ENCODE assay signal across 7 mouse cellular contexts in the genomic region with DNA sequence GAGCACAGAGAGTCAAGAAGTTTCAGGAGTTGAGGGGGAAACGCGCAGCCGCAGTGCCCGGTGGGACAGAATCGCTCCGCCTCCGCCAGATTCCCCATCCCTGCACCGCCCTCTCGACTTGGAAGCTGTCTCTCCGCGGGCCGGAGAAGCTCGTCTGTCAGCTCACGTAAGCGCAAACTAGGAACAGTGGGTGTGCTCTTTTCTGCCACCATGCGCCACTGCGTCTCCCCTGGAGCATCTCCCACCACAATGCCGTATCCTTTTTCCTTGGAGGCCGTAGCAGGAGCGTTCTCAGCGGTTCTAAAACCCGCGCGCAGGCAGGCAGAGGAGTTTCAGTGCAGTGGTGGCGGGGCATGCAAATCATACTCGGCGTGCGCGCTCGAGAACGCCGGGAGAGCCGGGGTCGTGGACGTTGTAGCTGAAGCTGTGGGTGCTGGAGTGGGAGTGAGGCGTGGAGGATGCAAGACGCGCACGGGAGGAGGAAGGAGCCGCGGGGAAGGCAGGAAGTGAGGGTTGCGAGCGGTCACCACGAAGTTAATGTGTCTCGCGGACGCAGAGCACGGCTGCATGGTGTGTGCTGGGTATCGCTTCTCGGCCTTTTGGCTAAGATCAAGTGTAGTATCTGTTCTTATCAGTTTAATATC. TPM values are rescaled to one million over a fixed set of nuclear protein-coding genes. Genes with fewer than 3 reads are reported as not detected.
A peak's percentile ranks its signal among the peaks of the same experiment; 100 is the strongest.
DNase-seq lines count a peak whose midpoint lies in the region; ATAC-seq and TF ChIP-seq lines count a peak whose summit lies in the region.
"Not testable (repeated sequence)": the region's sequence is repeated elsewhere in the genome, so short reads cannot be mapped to it uniquely, and the experiment has no call there.

No protein-coding gene starts in this region.

- not testable (repeated sequence) for H3K9me3 ChIP-seq in embryonic facial prominence, embryonic 14.5 days (ENCODE audit: control insufficient read depth, low read length); limb, embryonic 13.5 days; midbrain, embryonic 14.5 days (ENCODE audit: control insufficient read depth, low read length)

- peak overlapping the region; percentile 65 for H3K4me2 ChIP-seq in embryonic facial prominence, embryonic 14.5 days (ENCODE audit: low read depth, low read length)
- H3K4me2 ChIP-seq in limb, embryonic 13.5 days (replicated peaks): peak overlapping the region; percentile 71
- H3K4me2 ChIP-seq in midbrain, embryonic 14.5 days (ENCODE audit: low read length): peak overlapping the region; percentile 62

- peak; percentile 28 for TF ChIP-seq POLR2A in kidney, adult 2 months (IDR thresholded peaks at IDR 0.05; ENCODE audit: low read depth, low read length)
- TF ChIP-seq POLR2A in spleen, adult 2 months (IDR thresholded peaks at IDR 0.05; ENCODE audit: low read depth, low read length): not testable (repeated sequence)

- peak overlapping the region; percentile 67 for H3K9ac ChIP-seq in embryonic facial prominence, embryonic 14.5 days (ENCODE audit: low read depth, low read length)
- H3K9ac ChIP-seq in limb, embryonic 13.5 days: peak overlapping the region; percentile 68
- H3K9ac ChIP-seq in midbrain, embryonic 14.5 days (replicated peaks; ENCODE audit: low read length): peak overlapping the region; percentile 64

- peak overlapping the region; percentile 84 for H3K27ac ChIP-seq in embryonic facial prominence, embryonic 14.5 days (replicated peaks; ENCODE audit: low read depth, low read length)
- H3K27ac ChIP-seq in kidney, adult 2 months (ENCODE audit: insufficient read depth, low read depth, low read length): not testable (repeated sequence)
- peak overlapping the region; percentile 64 for H3K27ac ChIP-seq in limb, embryonic 13.5 days
- peak overlapping the region; percentile 78 for H3K27ac ChIP-seq in midbrain, embryonic 14.5 days (replicated peaks; ENCODE audit: low read depth, low read length)
- H3K27ac ChIP-seq in spleen, adult 2 months (ENCODE audit: insufficient read depth, low read length): peak overlapping the region; percentile 59

- not testable (repeated sequence) for H3K27me3 ChIP-seq in embryonic facial prominence, embryonic 14.5 days (replicated peaks; ENCODE audit: control insufficient read depth, insufficient read depth, low read length); kidney, adult 2 months (replicated peaks; ENCODE audit: control insufficient read depth, insufficient read depth, low read length); midbrain, embryonic 14.5 days (ENCODE audit: control insufficient read depth, insufficient read depth, low read length); spleen, adult 2 months (ENCODE audit: control insufficient read depth, insufficient read depth, low read length)
- H3K27me3 ChIP-seq in limb, embryonic 13.5 days: peaks cover 13% of the 10 kb centered on the region

- peak; percentile 90 for ATAC-seq in embryonic facial prominence, embryonic 14.5 days (ENCODE audit: low read depth)
- peak; percentile 84 for ATAC-seq in limb, embryonic 13.5 days (ENCODE audit: low FRiP score, low read depth)
- peak; percentile 85 for ATAC-seq in midbrain, embryonic 14.5 days (ENCODE audit: low FRiP score, low TSS enrichment)

- H3K36me3 ChIP-seq in embryonic facial prominence, embryonic 14.5 days (ENCODE audit: control insufficient read depth, insufficient read depth, low read length); kidney, adult 2 months (ENCODE audit: control insufficient read depth, insufficient read depth, low read length); limb, embryonic 13.5 days; midbrain, embryonic 14.5 days (ENCODE audit: control insufficient read depth, insufficient read depth, low read length); spleen, adult 2 months (ENCODE audit: control insufficient read depth, insufficient read depth, low read length): not testable (repeated sequence)

- peak overlapping the region; percentile 59 for H3K4me3 ChIP-seq in embryonic facial prominence, embryonic 14.5 days (ENCODE audit: low read depth, low read length)
- peak overlapping the region; percentile 60 for H3K4me3 ChIP-seq in kidney, adult 2 months (ENCODE audit: insufficient read depth, low read depth, low read length)
- peak overlapping the region; percentile 64 for H3K4me3 ChIP-seq in limb, embryonic 13.5 days
- H3K4me3 ChIP-seq in midbrain, embryonic 14.5 days (replicated peaks; ENCODE audit: low read depth, low read length): peak overlapping the region; percentile 53
- H3K4me3 ChIP-seq in spleen, adult 2 months (ENCODE audit: extremely low read depth, insufficient read depth, insufficient read length): peak overlapping the region; percentile 70

- DNase-seq in adrenal gland, postnatal 14 days: peak; percentile 87
- DNase-seq in embryonic facial prominence, embryonic 14.5 days (ENCODE audit: low spot score): peak; percentile 94
- peak; percentile 71 for DNase-seq in heart, adult 8-10 months (ENCODE audit: low spot score)
- peak; percentile 80 for DNase-seq in kidney, adult 2 months
- DNase-seq in midbrain, embryonic 14.5 days: peak; percentile 86
- peak in 1 of 2 experiments; percentile 55 for DNase-seq in spleen, adult 2 months (ENCODE audit: low read depth in 1 of 2, low spot score in 2 of 2)

- WGBS in embryonic facial prominence, embryonic 14.5 days: under 1% methylated on average over 29 of the region's 50 CpGs
- WGBS in kidney, adult 2 months: under 1% methylated on average over 37 of the region's 50 CpGs
- under 1% methylated on average over 37 of the region's 50 CpGs for WGBS in limb, embryonic 13.5 days
- WGBS in midbrain, embryonic 14.5 days: under 1% methylated on average over 35 of the region's 50 CpGs
- under 1% methylated on average over 35 of the region's 50 CpGs for WGBS in spleen, adult 2 months

- H3K4me1 ChIP-seq in embryonic facial prominence, embryonic 14.5 days (ENCODE audit: control insufficient read depth, insufficient read depth, low read length); kidney, adult 2 months (ENCODE audit: control insufficient read depth, insufficient read depth, low read length); midbrain, embryonic 14.5 days (ENCODE audit: control insufficient read depth, insufficient read depth, low read length); spleen, adult 2 months (ENCODE audit: control insufficient read depth, insufficient read depth, insufficient read length): not testable (repeated sequence)
- peaks cover 13% of the 10 kb centered on the region; the same call in 1 of the 2 replicates for H3K4me1 ChIP-seq in limb, embryonic 13.5 days

- TF ChIP-seq CTCF in kidney, adult 2 months (conservative IDR thresholded peaks at IDR 0.05; ENCODE audit: insufficient read depth, insufficient read length, low read depth, low read length); spleen, adult 2 months (IDR thresholded peaks at IDR 0.05; ENCODE audit: extremely low read depth, insufficient read depth, insufficient read length, insufficient replicate concordance): not testable (repeated sequence)

RNA-seq across cellular contexts. Expression of gene Mreg, which starts 24.4 kb away (rescaled TPM):
- 7.5 and 8.0 TPM in 2 replicates for total RNA-seq in adrenal gland, postnatal 14 days (2021)
- 5.9 and 7.6 TPM in 2 replicates for polyA plus RNA-seq in embryonic facial prominence, embryonic 14.5 days (2014; fragmentation: Nextera tagmentation; extraction: Ambion mirVana)
- total RNA-seq in heart, adult 8-10 months (2022): 10 to 100 TPM; 33.3 to 40.4 (median 37.5) TPM
- polyA plus RNA-seq in kidney, adult 2 months (2012; rRNA removed): 2.3 and 3.2 TPM in 2 replicates
- polyA plus RNA-seq in limb, embryonic 13.5 days (2015; fragmentation: Nextera tagmentation; extraction: Ambion mirVana): 1.8 and 2.2 TPM in 2 replicates
- polyA plus RNA-seq in midbrain, embryonic 14.5 days (2014; fragmentation: Nextera tagmentation; extraction: Ambion mirVana): 1.9 and 2.3 TPM in 2 replicates
- polyA plus RNA-seq in spleen, adult 2 months (2012; rRNA removed): 5.6 and 8.6 TPM in 2 replicates

RNA-seq across cellular contexts. Expression of gene Pecr, which starts 47.6 kb away (rescaled TPM):
- 35.9 and 56.7 TPM in 2 replicates for total RNA-seq in adrenal gland, postnatal 14 days (2021)
- polyA plus RNA-seq in embryonic facial prominence, embryonic 14.5 days (2014; fragmentation: Nextera tagmentation; extraction: Ambion mirVana): 30.4 and 31.4 TPM in 2 replicates
- total RNA-seq in heart, adult 8-10 months (2022): 10 to 100 TPM in 3 of 4 experiments, 1 to 10 TPM in 1; 9.5 to 12.4 (median 12.2) TPM
- polyA plus RNA-seq in kidney, adult 2 months (2012; rRNA removed): 215 and 254 TPM in 2 replicates
- 35.8 and 37.5 TPM in 2 replicates for polyA plus RNA-seq in limb, embryonic 13.5 days (2015; fragmentation: Nextera tagmentation; extraction: Ambion mirVana)
- polyA plus RNA-seq in midbrain, embryonic 14.5 days (2014; fragmentation: Nextera tagmentation; extraction: Ambion mirVana): 6.3 and 7.7 TPM in 2 replicates
- 2.0 and 2.8 TPM in 2 replicates for polyA plus RNA-seq in spleen, adult 2 months (2012; rRNA removed)

RNA-seq across cellular contexts. Expression of gene Tmem169, which starts 47.7 kb away (rescaled TPM):
- 1.3 and 2.3 TPM in 2 replicates for total RNA-seq in adrenal gland, postnatal 14 days (2021)
- 4.0 and 4.1 TPM in 2 replicates for polyA plus RNA-seq in embryonic facial prominence, embryonic 14.5 days (2014; fragmentation: Nextera tagmentation; extraction: Ambion mirVana)
- total RNA-seq in heart, adult 8-10 months (2022): not detected
- 4.2 and 5.9 TPM in 2 replicates for polyA plus RNA-seq in kidney, adult 2 months (2012; rRNA removed)
- 6.3 and 7.2 TPM in 2 replicates for polyA plus RNA-seq in limb, embryonic 13.5 days (2015; fragmentation: Nextera tagmentation; extraction: Ambion mirVana)
- polyA plus RNA-seq in midbrain, embryonic 14.5 days (2014; fragmentation: Nextera tagmentation; extraction: Ambion mirVana): 33.9 and 36.0 TPM in 2 replicates
- 0.02 TPM in 1 of 2 replicates, not detected in the other for polyA plus RNA-seq in spleen, adult 2 months (2012; rRNA removed)
